ENCODE assay signal across 9 mouse cellular contexts in the genomic region with DNA sequence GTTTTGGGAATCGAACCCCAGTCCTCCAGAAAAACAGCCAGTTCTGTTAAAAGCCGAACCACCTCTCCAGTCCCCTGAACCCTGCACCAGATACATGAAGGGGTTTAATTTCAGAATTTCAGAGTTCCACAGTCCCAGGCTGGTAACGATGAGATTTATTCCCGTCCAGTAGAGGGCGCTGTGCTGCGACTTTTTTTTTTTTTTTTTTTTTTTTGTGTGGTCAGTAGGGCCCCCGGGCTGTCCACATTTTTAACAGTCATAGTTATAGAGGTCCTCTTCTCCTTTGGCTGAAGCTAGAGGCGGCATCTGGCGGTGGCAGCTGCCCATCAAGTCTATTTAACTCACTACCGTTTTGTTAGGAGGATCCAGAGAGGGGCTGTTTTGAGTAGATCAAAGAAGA. TPM values are rescaled to one million over a fixed set of nuclear protein-coding genes. Genes with fewer than 3 reads are reported as not detected.
DNase-seq lines count a peak whose midpoint lies in the region; ATAC-seq and TF ChIP-seq lines count a peak whose summit lies in the region.
"Had no signal": no experiment of that assay in that cellular context is flagged by ENCODE, and none has a peak within 500 bp of the region (broad histone marks: within the 10 kb centered on the region; RNA-seq: fewer than 3 reads in every experiment).

No protein-coding gene starts in this region.

- WGBS in heart, embryonic 11.5 days (ENCODE audit: insufficient replicate concordance): 14% methylated on average over 10 of the region's 10 CpGs
- WGBS in thymus, adult 2 months: 25% methylated on average over 10 of the region's 10 CpGs

- H3K27me3 ChIP-seq in heart, embryonic 11.5 days (ENCODE audit: control insufficient read depth, insufficient read depth, low read length): no peaks in the 10 kb centered on the region
- H3K27me3 ChIP-seq in thymus, adult 2 months (ENCODE audit: control insufficient read depth, insufficient read depth, low read length): no peaks in the 10 kb centered on the region
- no peaks in the 10 kb centered on the region for H3K27me3 ChIP-seq in splenic B cell, adult 2 months (ENCODE audit: control insufficient read depth, insufficient read depth, low read length, poor library complexity, severe bottlenecking)
- H3K27me3 ChIP-seq: heart, embryonic 15.5 days had no signal

- no peak overlapping the region for H3K9ac ChIP-seq in heart, embryonic 11.5 days (ENCODE audit: low read depth, low read length)
- H3K9ac ChIP-seq: heart, embryonic 15.5 days had no signal

- no peak for DNase-seq in heart, adult 8-10 months (ENCODE audit: low spot score)
- peak; percentile 29 for DNase-seq in thymus, postnatal 0 days (ENCODE audit: low spot score)
- DNase-seq in thymus, adult 2 months: no peak
- peak; percentile 72 for DNase-seq in induced T-regulatory cell, adult 2 months (ENCODE audit: low read depth)
- DNase-seq in splenic B cell, adult 2 months (ENCODE audit: low read depth, low spot score): peak; percentile 50
- DNase-seq in left cerebral cortex, postnatal 25 days (ENCODE audit: low spot score in 2 of 2): no peak
- no peak for DNase-seq in left cerebral cortex, postnatal 4 days

- no peak overlapping the region for H3K4me3 ChIP-seq in heart, embryonic 11.5 days (ENCODE audit: low read depth, low read length)
- no peak overlapping the region for H3K4me3 ChIP-seq in thymus, adult 2 months (ENCODE audit: control insufficient read depth, insufficient read depth, low read length)
- H3K4me3 ChIP-seq: heart, embryonic 15.5 days had no signal

- no peaks in the 10 kb centered on the region for H3K9me3 ChIP-seq in heart, embryonic 11.5 days (replicated peaks; ENCODE audit: control insufficient read depth, low read length)
- H3K9me3 ChIP-seq: heart, embryonic 15.5 days had no signal

- H3K4me1 ChIP-seq in heart, embryonic 11.5 days (ENCODE audit: control insufficient read depth, insufficient read depth, low read length): peaks cover 3% of the 10 kb centered on the region; the same call in 1 of the 2 replicates
- H3K4me1 ChIP-seq in thymus, adult 2 months (replicated peaks; ENCODE audit: control insufficient read depth, insufficient read depth, low read length): peaks cover 14% of the 10 kb centered on the region

- H3K36me3 ChIP-seq in heart, embryonic 11.5 days (ENCODE audit: control insufficient read depth, insufficient read depth, low read length): no peaks in the 10 kb centered on the region
- H3K36me3 ChIP-seq in thymus, adult 2 months (ENCODE audit: control insufficient read depth, insufficient read depth, low read length): no peaks in the 10 kb centered on the region
- H3K36me3 ChIP-seq in splenic B cell, adult 2 months (ENCODE audit: control insufficient read depth, insufficient read depth, low read length, poor library complexity, severe bottlenecking): no peaks in the 10 kb centered on the region
- H3K36me3 ChIP-seq: heart, embryonic 15.5 days had no signal

- no peak for TF ChIP-seq CTCF in thymus, adult 2 months (IDR thresholded peaks at IDR 0.05; ENCODE audit: borderline replicate concordance, control insufficient read depth, extremely low read depth, insufficient read depth, low read length, poor library complexity)

- no peak for TF ChIP-seq POLR2A in thymus, adult 2 months (IDR thresholded peaks at IDR 0.05; ENCODE audit: control insufficient read depth, extremely low read depth, insufficient read depth, low read length, poor library complexity)

- intact Hi-C loops in left cerebral cortex, postnatal 25 days (cut with DNase I): no loop called here
- intact Hi-C loops in left cerebral cortex, postnatal 4 days (cut with DNase I): no loop called here

- H3K27ac ChIP-seq in heart, embryonic 11.5 days (ENCODE audit: low read depth, low read length): no peak overlapping the region
- H3K27ac ChIP-seq in thymus, adult 2 months (ENCODE audit: control insufficient read depth, insufficient read depth, low read length): no peak overlapping the region
- H3K27ac ChIP-seq: heart, embryonic 15.5 days had no signal

- ATAC-seq in heart, embryonic 11.5 days (replicated peaks; ENCODE audit: insufficient number of reproducible peaks, low FRiP score, low TSS enrichment): 0 out of 2 replicates have a peak, but pooled peaks have one; percentile 14

- no peak overlapping the region for H3K4me2 ChIP-seq in heart, embryonic 11.5 days
- H3K4me2 ChIP-seq: heart, embryonic 15.5 days had no signal

RNA-seq across cellular contexts. Expression of a gene that starts 37.1 kb away (rescaled TPM):
- polyA plus RNA-seq in heart, embryonic 11.5 days (2014; fragmentation: Nextera tagmentation; extraction: Ambion mirVana): 2,081 and 2,101 TPM in 2 replicates
- total RNA-seq in heart, adult 8-10 months (2022): 100 to 1,000 TPM; 101 to 125 (median 116) TPM
- 2,843 and 2,903 TPM in 2 replicates for polyA plus RNA-seq in thymus, postnatal 0 days (2015; fragmentation: Nextera tagmentation; extraction: Ambion mirVana)
- polyA plus RNA-seq in thymus, adult 2 months (2012; rRNA removed): 96.2 and 110 TPM in 2 replicates
- 100 to 1,000 TPM in 1 of 2 experiments, 10 to 100 TPM in 1; 95.1 to 113 TPM for total RNA-seq in left cerebral cortex, postnatal 25 days (2021)
- total RNA-seq in left cerebral cortex, postnatal 4 days (2021): 100 to 1,000 TPM; 274 to 291 TPM

RNA-seq across cellular contexts. Expression of a gene that starts 43.8 kb away (rescaled TPM):
- polyA plus RNA-seq in heart, embryonic 11.5 days (2014; fragmentation: Nextera tagmentation; extraction: Ambion mirVana): 20.9 and 23.1 TPM in 2 replicates
- 1 to 10 TPM; 4.0 to 6.5 (median 4.7) TPM for total RNA-seq in heart, adult 8-10 months (2022)
- 37.3 and 38.8 TPM in 2 replicates for polyA plus RNA-seq in thymus, postnatal 0 days (2015; fragmentation: Nextera tagmentation; extraction: Ambion mirVana)
- polyA plus RNA-seq in thymus, adult 2 months (2012; rRNA removed): 79.3 and 84.0 TPM in 2 replicates
- 10 to 100 TPM; 13.1 to 14.1 TPM for total RNA-seq in left cerebral cortex, postnatal 25 days (2021)
- 10 to 100 TPM; 16.8 to 18.7 TPM for total RNA-seq in left cerebral cortex, postnatal 4 days (2021)

Comparison
In these comparisons a context has a peak if more than half of its experiments do, and no peak if none do; other contexts are left out.
1. DNase-seq: peak in thymus, postnatal 0 days (single experiment), induced T-regulatory cell, adult 2 months (single experiment) and splenic B cell, adult 2 months (single experiment); none in heart, adult 8-10 months (single experiment), thymus, adult 2 months (single experiment), left cerebral cortex, postnatal 25 days (0 of 2) and left cerebral cortex, postnatal 4 days (single experiment).